Mouse (Mus musculus): ENCODE results near the gene Ltbp1.

The Ltbp1 gene

DNA sequence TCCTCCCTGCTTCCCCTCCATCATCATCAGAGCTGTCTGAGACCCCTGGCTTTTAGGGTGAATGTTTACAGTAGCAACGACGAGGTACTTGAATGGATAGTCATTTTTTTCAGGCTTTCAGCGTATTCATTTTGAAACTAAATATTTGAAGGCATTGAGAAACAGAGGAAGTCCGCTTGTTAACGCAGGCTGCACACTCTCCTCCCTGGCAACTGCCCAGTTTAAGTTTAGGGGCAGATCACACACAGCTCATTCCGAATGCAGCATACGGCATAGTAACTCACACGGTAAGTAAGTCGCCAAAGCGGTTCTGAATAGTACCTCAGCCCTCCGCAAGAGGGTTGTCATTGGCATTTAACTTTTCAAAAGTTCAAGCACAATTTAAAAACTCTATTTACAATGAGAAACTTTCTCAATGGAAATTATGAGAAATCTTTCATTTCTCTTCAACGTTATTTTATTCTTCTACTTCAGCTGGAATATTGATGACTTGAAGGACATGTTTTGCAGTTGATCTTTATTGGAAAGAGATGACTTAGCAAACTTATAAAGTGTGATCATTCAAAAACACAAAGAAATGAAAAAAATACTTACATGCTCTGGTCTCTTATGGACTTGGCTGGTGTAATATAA lies 175.7 kb downstream of the Ltbp1 start:
- no peak for DNase-seq

DNA sequence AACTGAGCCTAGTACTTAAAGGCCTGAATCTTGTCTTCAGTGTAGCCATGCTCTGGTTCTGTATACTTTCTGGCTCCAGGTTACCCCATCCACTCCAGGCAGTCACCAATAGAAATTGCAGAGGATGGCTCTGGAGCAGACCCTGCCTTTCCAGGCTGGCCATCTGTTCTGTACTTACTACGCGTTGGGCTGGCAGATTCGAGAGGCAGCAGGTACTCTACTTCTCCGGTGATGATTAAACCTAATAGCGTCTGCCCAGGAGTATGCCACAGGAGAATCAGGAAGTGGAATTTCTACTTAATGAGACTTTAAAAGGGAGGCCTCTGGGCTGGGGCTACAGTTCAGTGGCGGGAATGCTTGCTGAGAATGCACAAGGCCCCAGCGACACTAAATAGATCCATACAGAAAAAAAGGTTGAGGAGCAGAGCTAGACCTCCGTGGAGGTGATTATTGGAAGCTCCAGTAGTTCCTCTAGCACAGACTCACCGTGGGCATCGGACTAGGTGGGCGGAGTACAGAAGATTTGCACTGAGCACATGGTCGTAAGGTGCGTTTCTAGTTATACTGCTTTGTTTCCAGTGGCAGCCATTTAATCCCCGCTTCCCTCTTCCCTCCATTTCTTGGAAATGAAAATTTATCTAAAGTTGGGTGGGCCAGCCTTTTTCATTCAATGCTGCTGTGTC lies 177.1 kb downstream of the Ltbp1 start:
- DNase-seq: no peak

DNA sequence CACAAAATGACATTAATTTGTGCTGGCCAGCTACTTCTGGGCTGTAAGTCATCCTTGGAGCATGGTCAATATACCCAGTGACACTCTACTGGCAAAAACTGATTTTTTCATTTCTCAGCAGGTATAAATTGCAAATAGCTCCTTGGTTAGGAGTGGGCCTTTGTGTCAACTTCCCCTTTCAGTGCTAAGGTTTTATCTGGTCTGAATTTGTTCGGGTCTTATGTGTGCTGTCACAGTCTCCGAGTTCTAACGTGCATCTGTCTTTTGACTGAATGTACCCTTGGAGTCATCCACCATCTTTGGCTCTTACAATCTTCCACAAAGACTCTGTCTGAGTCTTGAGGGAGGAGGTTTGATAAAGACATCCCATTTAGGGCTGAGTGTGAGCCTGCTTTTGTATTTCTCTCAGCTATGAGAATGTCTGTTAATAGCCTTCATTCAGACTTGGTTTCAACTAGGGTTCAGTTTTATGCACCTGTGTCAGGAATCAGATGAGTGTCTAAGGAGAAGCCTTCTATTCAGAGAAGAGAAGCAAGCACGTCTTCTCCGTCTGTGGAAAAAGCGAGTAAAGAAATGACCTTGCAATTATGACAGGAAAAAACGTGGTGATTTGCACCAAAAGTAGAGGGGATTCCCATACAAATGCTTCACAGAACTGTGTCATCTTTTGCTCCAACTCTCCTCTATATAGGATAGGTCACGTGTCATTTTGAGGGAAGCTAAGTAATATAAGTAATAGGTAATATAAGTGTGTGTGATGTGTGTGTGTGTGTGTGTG lies 181.6 kb downstream of the Ltbp1 start:
- no peak for DNase-seq

GRCm38 (mm10) chr17:75196952-75197351 lies 191.6 kb downstream of the Ltbp1 start:
- DNase-seq: no peak

DNA sequence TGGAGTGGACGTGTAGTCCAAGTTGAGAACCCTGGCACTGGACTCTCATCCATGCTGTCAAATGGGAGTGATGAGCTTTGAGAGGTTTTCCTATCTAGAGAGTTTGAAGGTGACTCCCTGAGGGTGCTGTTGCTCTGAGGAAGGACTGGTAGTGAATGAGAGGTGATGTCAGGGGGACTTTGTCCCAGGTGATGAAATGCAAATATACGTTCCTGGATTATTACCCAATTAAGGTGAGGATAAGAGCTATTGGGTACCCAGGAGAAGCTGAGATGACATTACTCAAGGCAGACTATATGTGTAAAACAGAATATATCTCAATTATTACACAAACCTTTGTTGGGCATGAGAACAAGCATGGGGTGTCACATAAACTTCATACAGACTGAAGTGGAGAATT lies 193.4 kb downstream of the Ltbp1 start:
- no peak for DNase-seq

DNA sequence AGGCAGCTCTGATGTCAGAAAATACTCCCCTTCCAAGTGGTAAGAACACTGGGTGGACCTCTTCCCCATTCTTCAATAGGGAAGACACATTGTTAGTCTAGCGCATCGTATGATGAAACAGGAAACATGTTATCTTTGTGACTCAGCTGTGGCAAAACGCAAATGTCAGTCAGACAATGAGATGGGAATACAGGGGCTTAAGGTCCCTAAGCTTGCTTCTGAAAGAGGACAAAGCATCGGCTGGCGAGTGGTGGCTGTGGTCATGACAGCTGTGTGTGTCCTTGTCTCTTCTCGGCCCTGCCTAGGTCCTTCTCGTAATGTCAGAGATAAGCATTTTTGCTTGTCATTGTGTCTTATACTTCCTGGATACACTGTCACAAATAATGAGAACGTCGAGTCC lies 194.3 kb downstream of the Ltbp1 start:
- DNase-seq: no peak

GRCm38 (mm10) chr17:75202314-75202713 lies 196.9 kb downstream of the Ltbp1 start:
- DNase-seq: no peak

GRCm38 (mm10) chr17:75204065-75204464 lies 198.7 kb downstream of the Ltbp1 start:
- DNase-seq: no peak

- DNase-seq: no peak
Observed at GRCm38 (mm10) chr17:75206281-75206680, 200.9 kb downstream of the Ltbp1 start.

DNA sequence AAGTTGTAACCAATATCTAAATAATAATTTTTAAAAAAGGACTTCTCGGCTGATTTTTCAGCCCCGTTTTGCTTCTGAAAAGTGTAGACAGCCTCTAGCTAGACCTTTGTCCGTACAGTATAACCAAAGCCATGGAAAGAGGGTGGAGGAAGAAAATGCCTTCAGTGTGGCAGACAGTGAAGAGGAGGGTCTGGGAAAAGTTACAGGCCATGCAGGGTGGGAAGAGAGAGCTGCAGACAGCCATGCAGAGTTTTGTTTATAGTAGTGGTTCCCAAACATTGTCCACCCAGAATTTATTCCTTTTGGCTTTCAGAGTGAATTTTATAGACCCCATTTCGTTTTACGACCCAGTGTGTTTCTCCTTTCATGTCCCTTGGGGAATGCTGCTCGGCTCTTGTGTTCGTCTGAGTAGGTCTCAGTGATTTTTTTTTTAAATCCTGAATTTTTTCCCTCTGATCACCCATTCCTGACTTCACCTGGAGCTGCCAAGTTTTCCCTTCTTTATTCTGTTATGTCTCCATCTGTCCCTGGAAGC lies 202.9 kb downstream of the Ltbp1 start:
- no peak for DNase-seq

DNA sequence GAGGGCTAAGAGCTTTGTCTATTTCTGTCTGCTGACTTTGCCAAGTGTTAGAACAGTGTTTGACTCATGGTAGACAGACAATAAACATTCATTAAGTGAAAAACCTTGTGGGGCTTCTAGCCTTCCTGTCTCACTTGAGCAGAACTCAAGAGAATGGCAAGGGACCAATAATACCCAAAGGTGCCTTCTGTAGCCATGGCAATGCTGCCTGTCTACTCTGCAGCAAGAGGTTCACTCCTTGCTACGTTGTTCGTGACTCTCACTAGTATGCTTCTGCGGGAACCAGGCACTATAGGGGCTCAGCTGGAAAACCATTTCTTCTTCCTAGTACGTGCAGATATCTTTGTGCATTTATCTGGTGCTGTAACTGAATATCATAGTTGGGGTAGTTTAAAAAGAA lies 205.2 kb downstream of the Ltbp1 start:
- DNase-seq: no peak

GRCm38 (mm10) chr17:75216362-75216761 lies 211.0 kb downstream of the Ltbp1 start:
- no peak for DNase-seq

GRCm38 (mm10) chr17:75218700-75219099 lies 213.3 kb downstream of the Ltbp1 start:
- no peak for DNase-seq

DNA sequence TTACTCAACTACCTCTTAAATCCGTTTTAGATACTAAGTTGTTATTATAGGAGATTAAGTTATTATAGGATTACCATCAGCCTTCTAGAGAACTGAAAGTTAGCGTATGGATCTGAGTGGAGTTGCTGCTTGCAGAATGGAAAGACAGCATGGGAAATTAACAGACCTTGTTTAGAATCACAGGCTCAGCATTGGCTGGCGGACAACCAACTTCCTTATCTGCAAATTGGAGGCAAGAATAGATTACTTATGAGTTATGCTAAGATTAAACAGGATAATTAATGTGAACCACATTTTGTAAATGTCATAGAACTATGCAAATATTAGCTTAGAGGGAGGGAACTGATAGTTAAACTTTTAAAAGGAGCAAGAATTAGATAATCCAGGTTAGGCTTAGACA lies 223.0 kb downstream of the Ltbp1 start:
- no peak for DNase-seq

- no peak for DNase-seq
Observed at GRCm38 (mm10) chr17:75233206-75233605, 227.8 kb downstream of the Ltbp1 start.

- DNase-seq: no peak
Observed at GRCm38 (mm10) chr17:75233923-75234322, 228.6 kb downstream of the Ltbp1 start.

DNA sequence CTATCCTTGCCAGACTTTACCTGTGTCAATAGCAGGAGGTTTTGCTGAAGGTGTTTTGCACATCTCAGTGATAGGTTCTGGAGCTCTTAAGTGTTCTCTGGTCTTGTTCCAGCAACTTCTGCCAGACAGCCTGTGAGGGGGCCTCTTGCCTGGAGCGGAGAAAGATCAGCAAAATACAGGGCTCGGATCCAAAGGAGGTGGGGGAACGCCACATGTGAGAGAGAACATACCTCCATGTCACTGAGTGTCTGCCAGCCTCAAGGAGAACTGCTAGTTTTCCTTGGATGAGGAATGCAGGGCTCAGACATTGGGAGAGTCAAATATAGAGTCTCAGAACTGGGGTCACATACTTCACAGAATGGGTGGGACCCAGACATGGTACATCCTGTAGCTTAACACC lies 230.4 kb downstream of the Ltbp1 start:
- DNase-seq: no peak

- DNase-seq: no peak
Observed at GRCm38 (mm10) chr17:75236543-75236942, 231.2 kb downstream of the Ltbp1 start.

DNA sequence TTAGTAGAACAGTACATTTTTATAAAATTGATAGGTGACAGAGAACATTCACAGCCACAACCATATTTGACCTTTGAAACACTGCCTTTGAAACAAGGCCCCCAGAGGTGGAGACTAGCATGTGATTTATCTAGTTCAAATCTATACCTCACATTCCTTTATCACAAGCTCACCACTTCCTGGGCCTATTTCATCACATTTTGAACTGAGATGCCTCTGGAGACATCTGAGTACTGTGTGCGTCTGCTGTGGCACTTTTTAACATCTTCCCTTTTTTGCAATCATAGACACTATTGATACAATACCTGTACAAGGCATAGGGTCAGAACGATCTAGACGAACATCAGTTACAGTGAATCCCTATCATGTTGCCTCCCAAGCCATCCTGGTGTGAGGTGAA lies 232.1 kb downstream of the Ltbp1 start:
- DNase-seq: no peak

- no peak for DNase-seq
Observed at GRCm38 (mm10) chr17:75238655-75239054, 233.3 kb downstream of the Ltbp1 start.

DNA sequence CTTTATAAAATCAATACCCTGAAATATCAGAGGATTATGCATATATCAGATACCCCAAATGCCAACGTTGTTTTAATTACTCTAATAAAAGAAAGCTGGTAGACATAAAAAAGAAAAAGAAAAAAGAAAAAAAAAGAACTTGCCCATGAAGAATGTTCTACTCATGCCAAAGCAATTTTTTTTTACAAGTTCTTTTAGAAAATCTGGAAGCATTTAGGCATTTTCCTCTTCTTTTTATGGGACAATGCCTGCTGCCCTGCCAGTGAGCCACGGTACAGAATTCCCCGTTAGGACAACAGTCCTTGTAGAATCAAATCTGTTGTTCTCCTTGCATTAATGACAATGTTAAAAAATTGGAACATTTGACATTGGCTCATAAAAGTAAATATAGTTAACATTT lies 234.2 kb downstream of the Ltbp1 start:
- DNase-seq: no peak

DNA sequence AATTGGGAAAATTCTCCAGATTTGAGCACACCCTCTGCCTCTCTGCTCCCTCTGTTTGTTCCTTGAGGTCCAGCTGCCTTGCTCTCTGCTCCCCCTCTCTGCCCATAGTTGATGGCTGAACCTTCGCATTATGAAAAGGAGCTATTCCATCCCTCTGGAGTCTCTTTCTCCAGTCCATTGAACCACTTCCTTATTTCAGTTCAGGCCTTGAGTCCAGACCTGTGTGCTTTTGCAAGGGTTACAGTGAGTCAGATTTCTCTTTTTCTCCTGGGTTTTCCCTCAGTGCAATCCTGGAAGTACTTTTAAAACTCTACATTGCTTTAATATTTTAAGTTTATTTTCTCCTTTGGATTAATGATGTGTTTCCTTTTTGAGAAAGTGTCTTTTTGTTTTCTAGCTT lies 236.7 kb downstream of the Ltbp1 start:
- DNase-seq: no peak

GRCm38 (mm10) chr17:75243221-75243620 lies 237.9 kb downstream of the Ltbp1 start:
- DNase-seq: no peak

DNA sequence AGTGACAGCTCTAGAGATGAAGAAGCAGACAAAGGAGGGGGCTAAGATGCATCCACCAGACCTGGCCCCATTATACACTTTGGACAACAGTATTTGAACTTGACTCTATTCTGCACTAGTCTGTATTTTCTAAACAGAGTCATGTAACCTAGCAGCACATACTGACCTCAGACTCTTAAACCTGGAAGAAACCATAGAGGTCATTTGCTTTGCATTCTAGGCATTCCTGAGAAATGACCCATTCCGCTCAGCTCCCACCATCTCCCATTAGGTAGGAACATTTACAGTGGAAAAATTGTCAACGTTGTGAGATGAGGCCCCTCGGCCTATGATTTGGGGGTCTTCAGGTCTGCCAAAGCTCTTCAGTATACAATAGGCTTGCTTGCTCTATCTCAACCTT lies 238.8 kb downstream of the Ltbp1 start:
- no peak for DNase-seq
